Mouse (Mus musculus) R1 (cell line): ENCODE measurements around the gene Serpini2.
"Not testable (repeated sequence)": the region's sequence is repeated elsewhere in the genome, so short reads cannot be mapped to it uniquely, and the experiment has no call there.

Experiments
- DNase-seq: peaks from one replicate; pipeline ENCODE4 v3.0.0-alpha.2; 2018; ENCODE audit warnings: low read depth, low spot score

Gene Serpini2

GRCm38 (mm10) chr3:75269978-75270377, at the start of gene Serpini2:
Serpini2 (minus strand) TSS chr3:75270078.
- no peak for DNase-seq

- no peak for DNase-seq
Measured at GRCm38 (mm10) chr3:75308861-75309260, 39.0 kb upstream of the Serpini2 start.

- DNase-seq = no peak
Measured at GRCm38 (mm10) chr3:75308228-75308627, 38.4 kb upstream of the Serpini2 start.

GRCm38 (mm10) chr3:75305584-75305983, 35.7 kb upstream of the Serpini2 start:
- no peak for DNase-seq

- no peak for DNase-seq
Measured at GRCm38 (mm10) chr3:75304621-75305020, 34.7 kb upstream of the Serpini2 start.

GRCm38 (mm10) chr3:75301072-75301471, 31.2 kb upstream of the Serpini2 start:
- no peak for DNase-seq

- not testable (repeated sequence) for DNase-seq
Measured at GRCm38 (mm10) chr3:75299464-75299863, 29.6 kb upstream of the Serpini2 start.

- no peak for DNase-seq
Measured at GRCm38 (mm10) chr3:75297758-75298111, 27.9 kb upstream of the Serpini2 start.

GRCm38 (mm10) chr3:75297026-75297757, 27.3 kb upstream of the Serpini2 start:
- no peak for DNase-seq

GRCm38 (mm10) chr3:75293243-75293642, 23.4 kb upstream of the Serpini2 start:
- no peak for DNase-seq

- DNase-seq = no peak
Measured at GRCm38 (mm10) chr3:75277455-75277854, 7.6 kb upstream of the Serpini2 start.

- DNase-seq = no peak
Measured at GRCm38 (mm10) chr3:75276522-75276921, 6.6 kb upstream of the Serpini2 start.

GRCm38 (mm10) chr3:75275127-75275526, 5.2 kb upstream of the Serpini2 start:
- DNase-seq = no peak

- DNase-seq = no peak
Measured at GRCm38 (mm10) chr3:75259356-75259755, 10.5 kb downstream of the Serpini2 start.

GRCm38 (mm10) chr3:75219694-75220093, 50.2 kb downstream of the Serpini2 start:
- no peak for DNase-seq

GRCm38 (mm10) chr3:75219211-75219610, 50.7 kb downstream of the Serpini2 start:
- DNase-seq = peak; percentile 4

- peak; percentile 72 for DNase-seq
Measured at GRCm38 (mm10) chr3:75202808-75203503, 66.9 kb downstream of the Serpini2 start.
